29 mouse cellular contexts compared by ENCODE assay signal in the genomic region with DNA sequence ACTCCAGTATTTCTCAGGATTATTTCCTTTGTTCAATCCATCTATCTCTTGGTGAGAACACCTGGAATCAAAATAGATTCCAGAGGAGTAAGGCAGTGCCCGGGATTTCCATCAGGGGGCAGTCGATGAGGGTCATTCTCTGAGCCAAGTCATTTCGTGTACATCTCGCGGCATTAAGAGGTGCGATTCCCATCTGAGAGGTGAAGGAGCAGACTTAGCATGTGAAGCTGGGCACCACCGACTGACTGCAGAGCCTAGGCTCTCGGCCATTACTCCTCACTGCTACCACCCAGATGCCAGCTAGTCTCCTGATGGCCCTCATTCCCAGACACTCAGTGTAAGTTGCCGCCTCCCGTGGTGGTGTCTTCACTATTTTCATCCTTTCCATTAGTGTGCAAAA. TPM values are rescaled to one million over a fixed set of nuclear protein-coding genes. Genes with fewer than 3 reads are reported as not detected.
A peak's percentile ranks its signal among the peaks of the same experiment; 100 is the strongest.
DNase-seq lines count a peak whose midpoint lies in the region; ATAC-seq and TF ChIP-seq lines count a peak whose summit lies in the region.
"Had no signal": no experiment of that assay in that cellular context is flagged by ENCODE, and none has a peak within 500 bp of the region (broad histone marks: within the 10 kb centered on the region; RNA-seq: fewer than 3 reads in every experiment).

No protein-coding gene starts in this region.

- no peak for ATAC-seq in midbrain, embryonic 11.5 days (ENCODE audit: low FRiP score)
- no peak for ATAC-seq in midbrain, postnatal 0 days (ENCODE audit: low FRiP score)
- no peak for ATAC-seq in CD4-positive, CD25-positive, alpha-beta regulatory T cell, adult 4 months
- ATAC-seq: forebrain, embryonic 14.5 days; hindbrain, postnatal 0 days; midbrain, embryonic 13.5 days had no signal

- 45% methylated on average over 10 of the region's 10 CpGs for WGBS in cerebellum, adult 2 months
- WGBS in midbrain, embryonic 11.5 days: 77% methylated on average over 10 of the region's 10 CpGs
- 82% methylated on average over 10 of the region's 10 CpGs for WGBS in midbrain, postnatal 0 days

- H3K27ac ChIP-seq in cerebellum, adult 2 months (ENCODE audit: insufficient read depth, low read length): no peak overlapping the region
- no peak overlapping the region for H3K27ac ChIP-seq in midbrain, embryonic 11.5 days (ENCODE audit: low read depth, low read length)
- H3K27ac ChIP-seq in midbrain, postnatal 0 days (ENCODE audit: low read depth, low read length): no peak overlapping the region
- H3K27ac ChIP-seq: embryonic facial prominence, embryonic 15.5 days; hindbrain, postnatal 0 days; kidney, postnatal 0 days; midbrain, embryonic 13.5 days had no signal

- no peak overlapping the region for H3K9ac ChIP-seq in midbrain, embryonic 11.5 days (ENCODE audit: low read length)
- no peak overlapping the region for H3K9ac ChIP-seq in midbrain, postnatal 0 days (replicated peaks; ENCODE audit: low read length, poor library complexity, severe bottlenecking)
- H3K9ac ChIP-seq: embryonic facial prominence, embryonic 15.5 days; midbrain, embryonic 13.5 days had no signal

- TF ChIP-seq CTCF in cerebellum, adult 2 months (IDR thresholded peaks at IDR 0.05; ENCODE audit: borderline replicate concordance, insufficient read depth, low read depth, low read length): peak; percentile 15; the same call in 1 of the 2 replicates
- TF ChIP-seq CTCF in midbrain, postnatal 0 days (IDR thresholded peaks at IDR 0.05): no peak

- no peak overlapping the region for H3K4me2 ChIP-seq in midbrain, embryonic 11.5 days
- H3K4me2 ChIP-seq in midbrain, postnatal 0 days (ENCODE audit: low read depth, low read length, poor library complexity, severe bottlenecking): no peak overlapping the region
- H3K4me2 ChIP-seq: embryonic facial prominence, embryonic 15.5 days; midbrain, embryonic 13.5 days had no signal

- no peak for TF ChIP-seq POLR2A in cerebellum, adult 2 months (IDR thresholded peaks at IDR 0.05; ENCODE audit: borderline replicate concordance, insufficient read depth, low read length)

- H3K27me3 ChIP-seq in cerebellum, adult 2 months (ENCODE audit: control insufficient read depth, insufficient read depth, low read length): no peaks in the 10 kb centered on the region
- H3K27me3 ChIP-seq in midbrain, embryonic 11.5 days (ENCODE audit: control insufficient read depth, insufficient read depth, low read length): no peaks in the 10 kb centered on the region
- H3K27me3 ChIP-seq in midbrain, postnatal 0 days (ENCODE audit: insufficient read depth, low read length): no peaks in the 10 kb centered on the region
- H3K27me3 ChIP-seq: CH12.LX; embryonic facial prominence, embryonic 15.5 days; midbrain, embryonic 13.5 days had no signal

- H3K4me1 ChIP-seq in cerebellum, adult 2 months (ENCODE audit: control insufficient read depth, insufficient read depth, low read length): peaks cover 7% of the 10 kb centered on the region; the same call in 1 of the 2 replicates
- H3K4me1 ChIP-seq in midbrain, embryonic 11.5 days (ENCODE audit: control insufficient read depth, insufficient read depth, low read length): no peaks in the 10 kb centered on the region
- no peaks in the 10 kb centered on the region for H3K4me1 ChIP-seq in midbrain, postnatal 0 days (ENCODE audit: insufficient read depth, low read length)
- H3K4me1 ChIP-seq: embryonic facial prominence, embryonic 15.5 days had no signal

- H3K9me3 ChIP-seq in midbrain, embryonic 11.5 days (ENCODE audit: control insufficient read depth, low read length): no peaks in the 10 kb centered on the region
- no peaks in the 10 kb centered on the region for H3K9me3 ChIP-seq in midbrain, postnatal 0 days (ENCODE audit: low read length)
- H3K9me3 ChIP-seq: embryonic facial prominence, embryonic 15.5 days; midbrain, embryonic 13.5 days had no signal

- no peak overlapping the region for H3K4me3 ChIP-seq in cerebellum, adult 2 months (replicated peaks; ENCODE audit: insufficient read depth, low read depth, low read length)
- H3K4me3 ChIP-seq in midbrain, embryonic 11.5 days (ENCODE audit: low read depth, low read length): no peak overlapping the region
- no peak overlapping the region for H3K4me3 ChIP-seq in midbrain, postnatal 0 days (ENCODE audit: low read depth, low read length)
- H3K4me3 ChIP-seq: embryonic facial prominence, embryonic 15.5 days; midbrain, embryonic 13.5 days had no signal

- intact Hi-C loops in heart, postnatal 10 days (cut with DNase I): no loop called here

- DNase-seq in cerebellum, adult 2 months: no peak
- DNase-seq in cerebellum, postnatal 36 days: no peak
- DNase-seq in heart, postnatal 10 days: peak; percentile 35 to 43
- no peak for DNase-seq in heart, adult 9 months (ENCODE audit: low spot score in 2 of 2)
- peak; percentile 68 for DNase-seq in midbrain, embryonic 11.5 days (ENCODE audit: low spot score, missing footprints)
- no peak for DNase-seq in midbrain, postnatal 0 days (ENCODE audit: low spot score)
- DNase-seq: adrenal gland, postnatal 14 days; gastrocnemius, postnatal 10 days; heart, adult 18-20 months; kidney, adult 18-20 months; lung, adult 18-20 months; lung, postnatal 14 days had no signal

- no peaks in the 10 kb centered on the region for H3K36me3 ChIP-seq in midbrain, embryonic 11.5 days (ENCODE audit: control insufficient read depth, insufficient read depth, low read length)
- no peaks in the 10 kb centered on the region for H3K36me3 ChIP-seq in midbrain, postnatal 0 days (ENCODE audit: insufficient read depth, low read length)
- H3K36me3 ChIP-seq: embryonic facial prominence, embryonic 15.5 days; midbrain, embryonic 13.5 days had no signal

RNA-seq across cellular contexts. Expression of a gene that starts 8.9 kb away (rescaled TPM):
- polyA plus RNA-seq in cerebellum, adult 2 months (2012; rRNA removed): 0.05 and 0.06 TPM in 2 replicates
- 100 to 1,000 TPM; 278 to 346 TPM for total RNA-seq in heart, postnatal 10 days (2021)
- polyA plus RNA-seq in midbrain, embryonic 11.5 days (2014; fragmentation: Nextera tagmentation; extraction: Ambion mirVana): not detected in 2 replicates
- not detected in 2 replicates for total RNA-seq in midbrain, postnatal 0 days (2014; rRNA removed)
- polyA plus RNA-seq in midbrain, postnatal 0 days (2015; fragmentation: Nextera tagmentation; extraction: Ambion mirVana): not detected in 2 replicates
- not detected for polyA plus RNA-seq in CD4-positive, CD25-positive, alpha-beta regulatory T cell, adult 4 months (2017; shearing (Covaris generic))
- total RNA-seq: adrenal gland, postnatal 14 days; CH12.LX; common myeloid progenitor, adult 5-6 weeks; hindbrain, postnatal 0 days; layer of hippocampus, postnatal 14 days; megakaryocyte, adult 5-6 weeks; MEL had no signal
- polyA plus RNA-seq: brain, embryonic 14.5 days; forebrain, embryonic 14.5 days; frontal cortex, adult 2 months; hindbrain, embryonic 11.5 days; hindbrain, postnatal 0 days; kidney, postnatal 0 days; large intestine, adult 2 months; limb, embryonic 11.5 days; liver, adult 2 months; midbrain, embryonic 13.5 days had no signal

RNA-seq across cellular contexts. Expression of a gene that starts 58.3 kb away (rescaled TPM):
- 46.8 and 48.7 TPM in 2 replicates for polyA plus RNA-seq in cerebellum, adult 2 months (2012; rRNA removed)
- total RNA-seq in heart, postnatal 10 days (2021): 10 to 100 TPM; 35.1 to 36.4 TPM
- polyA plus RNA-seq in midbrain, embryonic 11.5 days (2014; fragmentation: Nextera tagmentation; extraction: Ambion mirVana): 47.0 and 50.7 TPM in 2 replicates
- total RNA-seq in midbrain, postnatal 0 days (2014; rRNA removed): 21.4 and 26.2 TPM in 2 replicates
- 46.8 and 55.2 TPM in 2 replicates for polyA plus RNA-seq in midbrain, postnatal 0 days (2015; fragmentation: Nextera tagmentation; extraction: Ambion mirVana)
- polyA plus RNA-seq in CD4-positive, CD25-positive, alpha-beta regulatory T cell, adult 4 months (2017; shearing (Covaris generic)): 10 to 100 TPM; 11.3 to 15.0 TPM

Comparison
In these comparisons a context has a peak if more than half of its experiments do, and no peak if none do; other contexts are left out.
1. DNase-seq: peak in heart, postnatal 10 days (2 of 2) and midbrain, embryonic 11.5 days (single experiment); none in cerebellum, adult 2 months (0 of 2), cerebellum, postnatal 36 days (0 of 2), heart, adult 9 months (0 of 2) and midbrain, postnatal 0 days (single experiment).